Mouse (Mus musculus) ES-E14 (cell line): ENCODE data around the gene Kxd1. TPM values are rescaled to one million over a fixed set of nuclear protein-coding genes. Genes with fewer than 3 reads are reported as not detected.
"Not testable (repeated sequence)": the region's sequence is repeated elsewhere in the genome, so short reads cannot be mapped to it uniquely, and the experiment has no call there.

Source experiments
- DNase-seq: peaks from one replicate; pipeline ENCODE4 v3.0.0-alpha.2; 2013; ENCODE audit warnings: low read depth, low spot score
- H3K27ac ChIP-seq: 2 replicates; pipeline ENCODE4 v1.5.1; 2012; ENCODE audit warnings: low read depth, mild to moderate bottlenecking, low read length, moderate library complexity, mixed read lengths; ENCODE audit not compliant: poor library complexity, insufficient read depth, severe bottlenecking
- H3K36me3 ChIP-seq: 2 replicates; pipeline ENCODE4 v1.6.1; 2012; ENCODE audit warnings: mild to moderate bottlenecking, low read length, moderate library complexity, mixed read lengths; ENCODE audit not compliant: control insufficient read depth, poor library complexity, insufficient read depth, severe bottlenecking
- H3K4me1 ChIP-seq, 2 experiments: fragments of 150-350 bp in 1 of 2; sonication (generic) in 1 of 2; 2 replicates each; pipeline ENCODE4 v1.6.1; 2012; ENCODE audit warnings: low read length in 2 of 2, mild to moderate bottlenecking in 1 of 2, mixed read lengths in 1 of 2; ENCODE audit not compliant: control insufficient read depth in 2 of 2, insufficient read depth in 2 of 2, poor library complexity in 1 of 2
- H3K4me3 ChIP-seq, 2 experiments: fragments of 150-350 bp in 1 of 2; sonication (generic) in 1 of 2; 2 replicates each; pipeline ENCODE4 v1.5.1; 2012; ENCODE audit warnings: low read length in 2 of 2, low read depth in 1 of 2, mild to moderate bottlenecking in 1 of 2, mixed read lengths in 1 of 2; ENCODE audit not compliant: insufficient read depth in 1 of 2, poor library complexity in 1 of 2, severe bottlenecking in 1 of 2
- H3K9ac ChIP-seq: 2 replicates; pipeline ENCODE4 v1.6.1; 2012; ENCODE audit warnings: low read depth, mild to moderate bottlenecking, low read length, mixed read lengths; ENCODE audit not compliant: poor library complexity, insufficient read depth, severe bottlenecking
- H3K9me3 ChIP-seq: fragments of 150-350 bp; sonication (generic); 2 replicates; pipeline ENCODE4 v1.6.1; 2012; ENCODE audit warnings: low read depth, mild to moderate bottlenecking, low read length; ENCODE audit not compliant: control insufficient read depth, insufficient read depth
- CHD2 ChIP-seq: IDR thresholded peaks from 2 replicates; pipeline ENCODE4 v1.6.1; 2014; ENCODE audit warnings: mild to moderate bottlenecking, low read depth, low read length, inconsistent platforms
- HCFC1 ChIP-seq: IDR thresholded peaks from 2 replicates; pipeline ENCODE4 v1.6.1; 2012; ENCODE audit warnings: low read length, inconsistent platforms, borderline replicate concordance; ENCODE audit not compliant: insufficient read depth
- MAFK ChIP-seq: IDR thresholded peaks from 2 replicates; pipeline ENCODE4 v1.6.1; 2014; ENCODE audit warnings: mild to moderate bottlenecking, low read depth, low read length, inconsistent platforms; ENCODE audit not compliant: insufficient read depth
- ZC3H11A ChIP-seq: IDR thresholded peaks from 2 replicates; pipeline ENCODE4 v1.6.1; 2012; ENCODE audit warnings: low read depth, mild to moderate bottlenecking, inconsistent platforms, low read length, borderline replicate concordance
- ZNF384 ChIP-seq: IDR thresholded peaks from 2 replicates; pipeline ENCODE4 v1.6.1; 2012; ENCODE audit warnings: low read depth, low read length, inconsistent platforms
- in situ Hi-C, 2 experiments: fragments of 600-800 bp; cut with MboI; formaldehyde crosslinking; loops; one replicate each; pipeline ENCODE4 v1.15.1; 2025; ENCODE audit warnings: low sequenced_read_pairs in 2 of 2, inconsistent platforms in 1 of 2; ENCODE audit not compliant: unreplicated experiment in 2 of 2
- total RNA-seq: library from RNA; depleted of rRNA; stranded (reverse); fragments of 300-350 nt; gene quantifications from 2 replicates; pipeline ENCODE4 v1.2.3, GENCODE M21; 2012

Gene Kxd1
- total RNA-seq, 1 experiment: 35.3 TPM

- Histone ChIP-seq H3K9me3 (no peaks in the 10 kb centered on the region), H3K4me1 (peaks cover 0 to 4% of the 10 kb centered on the region in 2 experiments; a peak in 2 of 4 replicates), H3K9ac (no peak overlapping the region), H3K36me3 (peaks cover 40% of the 10 kb centered on the region), H3K27ac (no peak overlapping the region), H3K4me3 (no peak overlapping the region)
- TF ChIP-seq ZC3H11A (no peak), CHD2 (no peak), ZNF384 (no peak), MAFK (no peak), HCFC1 (no peak)
- no peak for DNase-seq
- in situ Hi-C loops: no loop called here
Observed at GRCm38 (mm10) chr8:70513441-70513840, 14.3 kb downstream of the Kxd1 start.

DNA sequence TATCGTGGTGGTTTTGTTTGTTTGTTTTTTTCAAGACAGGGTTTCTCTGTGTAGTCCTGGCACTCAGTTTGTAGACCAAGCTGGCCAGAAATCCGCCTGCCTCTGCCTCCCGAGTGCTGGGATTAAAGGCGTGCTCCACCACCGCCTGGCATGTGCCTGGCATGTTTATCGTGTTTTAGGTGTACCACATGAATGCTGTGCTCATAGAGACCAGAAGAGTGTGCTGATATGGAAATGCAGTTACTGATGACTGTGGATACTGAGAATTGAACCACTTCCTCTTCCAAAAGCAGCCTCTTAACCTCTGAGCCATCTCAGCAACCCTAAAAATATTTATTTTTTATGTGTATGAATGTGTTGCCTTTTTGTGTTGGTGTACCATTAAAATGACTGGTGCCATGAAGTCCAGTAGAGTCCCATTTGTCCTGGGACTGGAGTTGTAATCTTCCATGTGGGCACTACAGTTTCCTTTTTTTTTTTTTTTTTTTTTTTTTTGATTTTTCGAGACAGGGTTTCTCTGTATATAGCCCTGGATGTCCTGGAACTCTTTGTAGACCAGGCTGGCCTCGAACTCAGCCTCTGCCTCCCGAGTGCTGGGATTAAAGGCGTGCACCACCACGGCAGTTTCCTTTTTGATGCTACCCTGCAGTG lies 15.4 kb downstream of the Kxd1 start:
- DNase-seq: no peak
- TF ChIP-seq CHD2 (no peak), HCFC1 (no peak), ZNF384 (peak; percentile 43; the same call in 1 of the 2 replicates), ZC3H11A (no peak)
- Histone ChIP-seq H3K27ac (no peak overlapping the region), H3K9ac (no peak overlapping the region), H3K9me3 (no peaks in the 10 kb centered on the region), H3K4me3 (no peak overlapping the region), H3K36me3 (peaks cover 47% of the 10 kb centered on the region), H3K4me1 (peaks cover 0 to 1% of the 10 kb centered on the region in 2 experiments; a peak in 2 of 4 replicates)
- in situ Hi-C loops: no loop called here

DNA sequence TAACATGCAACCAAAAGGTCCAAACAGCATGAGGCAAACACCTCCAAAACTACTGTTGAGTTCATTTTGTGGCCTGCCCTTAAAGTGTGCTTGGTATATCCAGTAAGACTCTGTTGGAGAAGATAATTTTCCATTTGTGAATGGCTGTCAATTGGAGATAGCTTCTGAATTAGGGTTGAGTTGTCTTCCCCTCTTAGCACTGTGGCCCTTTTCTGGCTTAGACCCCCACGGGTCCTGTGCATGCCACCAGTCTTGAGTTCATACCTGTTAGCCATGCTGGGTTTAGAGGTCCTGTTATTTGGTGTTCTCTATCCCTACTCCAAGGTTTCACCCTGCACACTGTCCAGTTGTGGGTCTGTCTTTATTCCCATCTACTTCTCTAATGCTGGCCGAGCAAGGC lies 16.0 kb downstream of the Kxd1 start:
- in situ Hi-C loops: no loop called here
- H3K4me1 ChIP-seq: peaks cover 0 to 1% of the 10 kb centered on the region in 2 experiments; a peak in 2 of 4 replicates
- H3K4me3 ChIP-seq: peak overlapping the region in 1 of 2 experiments; percentile 90; a peak in 1 of 4 replicates
- no peak for DNase-seq
- TF ChIP-seq ZNF384 (no peak), HCFC1 (no peak), CHD2 (no peak), MAFK (no peak), ZC3H11A (no peak)
- H3K27ac ChIP-seq: no peak overlapping the region; the same call in 1 of the 2 replicates
- H3K9ac ChIP-seq: peak overlapping the region; percentile 30; the same call in 1 of the 2 replicates
- peaks cover 47% of the 10 kb centered on the region for H3K36me3 ChIP-seq
- H3K9me3 ChIP-seq: no peaks in the 10 kb centered on the region

DNA sequence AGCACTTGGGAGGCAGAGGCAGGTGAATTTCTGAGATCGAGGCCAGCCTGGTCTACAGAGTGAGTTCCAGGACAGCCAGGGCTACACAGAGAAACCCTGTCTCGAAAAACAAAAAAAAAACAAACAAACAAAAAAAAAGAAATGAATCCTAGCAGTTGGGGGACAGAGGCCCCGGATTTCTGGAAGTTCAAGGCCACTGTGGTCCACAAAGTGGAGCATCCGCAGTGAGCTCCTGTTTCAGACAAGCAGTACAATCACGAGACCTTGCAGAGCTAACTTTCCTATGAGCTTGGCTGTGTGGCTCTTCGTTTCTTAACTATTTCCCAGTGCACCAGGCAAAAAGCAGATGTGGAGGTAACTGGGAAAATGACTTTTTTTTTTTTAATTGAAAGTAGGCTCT lies 16.6 kb downstream of the Kxd1 start:
- Histone ChIP-seq H3K4me3 (peak overlapping the region; percentile 8 to 90), H3K9ac (peak overlapping the region; percentile 98), H3K36me3 (peaks cover 43% of the 10 kb centered on the region), H3K27ac (peak overlapping the region; percentile 45; the same call in 1 of the 2 replicates)
- H3K4me1 ChIP-seq, in situ Hi-C loops, H3K9me3 ChIP-seq, DNase-seq: not testable (repeated sequence)
- TF ChIP-seq ZNF384: peak; percentile 75
